Mouse (Mus musculus) monocyte, adult 5-6 weeks (primary cell): Measurements from ENCODE around the gene Ubqln1. TPM values are rescaled to one million over a fixed set of nuclear protein-coding genes. Genes with fewer than 3 reads are reported as not detected.
A peak's percentile ranks its signal among the peaks of the same experiment; 100 is the strongest.
"Not testable (repeated sequence)": the region's sequence is repeated elsewhere in the genome, so short reads cannot be mapped to it uniquely, and the experiment has no call there.

ENCODE experiments used
- ATAC-seq: fragments of 153-309, 156-312 bp; replicated peaks from 2 replicates; pipeline ENCODE4 v1.8.0; 2017; ENCODE audit warnings: mild to moderate bottlenecking; ENCODE audit not compliant: low TSS enrichment, insufficient number of reproducible peaks, severe bottlenecking, poor library complexity, low FRiP score
- total RNA-seq: library from RNA; stranded (forward); fragments of 200-1000, 200-491, 200-594 nt; gene quantifications from 3 replicates; pipeline ENCODE4 v1.2.3, GENCODE M21; 2017

Ubqln1 gene
- total RNA-seq, 1 experiment from 2014 or later = 45.8 TPM

DNA sequence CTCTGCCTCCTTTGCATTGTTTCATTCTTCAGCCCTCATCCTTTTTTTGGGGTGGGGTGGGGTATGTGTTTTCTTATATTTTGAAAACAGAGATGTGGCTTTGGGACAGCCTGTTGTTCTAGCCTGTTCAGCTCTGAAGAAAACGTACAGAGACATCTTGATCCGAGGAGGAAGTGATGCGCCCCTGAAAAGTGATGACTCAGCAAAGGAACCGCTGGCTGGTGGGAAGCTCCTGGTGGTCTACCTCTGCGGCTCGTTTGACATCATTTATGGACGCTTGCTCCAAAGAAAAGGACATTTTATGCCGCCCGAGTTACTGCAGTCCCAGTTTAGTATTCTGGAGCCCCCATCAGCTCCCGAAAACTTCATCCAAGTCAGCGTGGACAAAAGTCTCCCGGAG lies 52.1 kb downstream of the Ubqln1 start:
- ATAC-seq = no peak

DNA sequence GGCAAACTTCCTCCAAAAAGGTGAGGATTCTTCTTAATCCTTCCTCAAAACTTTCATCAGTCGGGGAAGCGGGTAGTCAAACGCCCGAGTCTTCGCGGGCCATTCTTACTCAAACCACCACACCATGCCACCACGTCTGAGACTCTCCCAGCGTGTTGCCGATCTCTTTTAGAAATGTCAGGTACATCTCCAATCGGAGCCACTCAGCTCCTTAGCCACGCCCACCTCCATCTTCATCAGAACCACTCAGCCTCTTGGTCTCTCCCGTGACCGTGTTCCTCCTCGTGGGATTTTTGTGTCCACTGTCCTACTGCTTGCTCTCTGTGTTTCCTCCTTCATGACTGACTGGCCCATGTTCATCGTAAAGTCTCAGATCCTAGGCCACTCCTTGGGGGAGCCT lies 54.7 kb downstream of the Ubqln1 start:
- no peak for ATAC-seq

DNA sequence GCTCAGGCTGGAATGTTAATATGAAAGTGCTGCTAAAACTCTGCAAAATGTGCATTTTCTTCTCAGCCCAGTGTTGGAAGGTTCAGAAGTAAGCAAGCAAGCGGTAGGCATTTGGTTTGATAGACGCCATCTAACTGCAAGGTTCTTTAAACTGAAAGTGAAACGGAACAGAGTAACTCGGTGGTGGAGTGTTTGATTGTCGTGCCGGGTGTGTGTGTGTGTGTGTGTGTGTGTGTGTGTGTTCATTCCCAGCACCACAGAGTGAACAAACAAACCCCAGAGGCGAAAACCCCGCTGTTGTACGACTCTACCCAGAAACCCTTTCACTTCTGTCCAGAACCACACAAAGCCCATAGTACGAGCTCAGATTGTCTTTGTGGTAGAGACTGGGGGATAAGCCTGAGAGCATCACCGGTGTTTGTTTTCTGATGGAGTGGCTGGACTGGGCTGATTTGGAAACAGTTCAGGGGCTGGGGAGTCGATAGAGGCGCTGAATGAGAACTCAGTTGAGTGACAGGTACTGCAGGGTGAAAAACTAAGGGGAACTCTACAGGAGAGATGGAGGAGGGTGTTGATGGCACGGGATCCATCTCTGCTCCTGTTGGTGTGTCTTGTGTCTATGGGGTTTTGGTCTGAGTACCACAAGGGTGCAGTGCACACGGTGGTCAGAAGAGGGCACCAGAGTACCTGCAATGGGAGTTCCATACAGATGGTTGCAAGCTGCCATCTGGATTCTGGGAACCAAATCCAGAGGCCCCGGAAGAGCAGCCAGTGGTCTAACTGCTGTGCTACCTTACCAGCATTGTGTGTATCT lies 57.1 kb downstream of the Ubqln1 start:
- ATAC-seq = peak; percentile 77

DNA sequence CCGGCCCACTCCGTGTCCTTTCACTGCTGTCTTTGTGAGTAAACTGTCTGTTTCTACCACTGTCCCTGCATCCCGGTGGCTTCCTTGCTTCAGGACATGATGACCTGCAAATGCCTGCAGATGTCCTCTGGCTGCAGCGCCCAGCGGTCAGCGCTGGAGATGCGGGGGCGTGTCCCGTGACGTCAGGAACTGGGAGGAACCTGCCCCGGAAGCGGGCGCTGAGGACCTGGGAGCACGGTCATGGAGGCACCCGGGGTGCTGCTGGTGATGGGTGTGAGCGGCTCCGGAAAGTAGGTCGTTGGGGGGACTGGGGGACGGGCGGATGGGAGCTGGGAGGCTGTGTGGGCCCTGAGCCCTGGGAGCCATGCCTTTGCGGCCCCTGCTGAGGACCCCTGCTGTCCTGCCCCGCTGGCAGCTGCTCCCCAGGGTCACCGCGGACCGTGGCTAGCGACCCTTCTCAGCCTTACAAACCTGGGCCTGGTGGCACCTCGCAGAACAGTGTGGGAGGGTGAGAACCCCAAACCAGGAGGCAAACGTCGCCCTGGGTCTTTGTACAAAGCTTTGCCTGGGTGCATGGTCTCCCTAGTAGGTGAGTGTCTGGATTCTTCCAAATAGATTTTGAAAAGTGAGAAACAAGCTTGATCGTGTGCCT lies 57.9 kb downstream of the Ubqln1 start, which contains the start of gene Idnk:
Gene Idnk, plus strand, starts transcription at position 203 of the 652 bp plus-strand sequence.
- ATAC-seq = peak; percentile 85

DNA sequence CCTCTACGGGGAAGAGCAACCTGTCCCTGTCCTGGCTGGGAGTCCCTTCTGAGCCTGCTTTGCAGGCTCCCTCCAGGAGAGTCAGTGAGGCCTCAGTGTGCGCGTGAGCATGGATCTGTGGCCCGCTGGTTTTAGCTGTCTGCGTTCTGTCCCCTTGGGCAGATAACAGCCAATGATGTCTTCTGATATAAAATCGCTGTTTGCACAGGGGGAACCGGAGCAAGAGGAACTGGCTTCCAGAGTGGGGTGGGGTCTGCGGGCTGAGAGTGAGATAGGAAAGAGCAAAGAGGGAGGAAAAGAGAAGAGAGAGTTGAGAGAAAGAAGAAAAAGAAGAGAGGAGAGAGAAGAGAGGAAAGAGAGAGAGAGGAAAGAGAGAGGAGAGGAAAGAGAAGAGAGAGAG lies 58.4 kb downstream of the Ubqln1 start:
- ATAC-seq = no peak

- ATAC-seq = no peak
Observed at GRCm38 (mm10) chr13:58156031-58156430, 59.4 kb downstream of the Ubqln1 start.

DNA sequence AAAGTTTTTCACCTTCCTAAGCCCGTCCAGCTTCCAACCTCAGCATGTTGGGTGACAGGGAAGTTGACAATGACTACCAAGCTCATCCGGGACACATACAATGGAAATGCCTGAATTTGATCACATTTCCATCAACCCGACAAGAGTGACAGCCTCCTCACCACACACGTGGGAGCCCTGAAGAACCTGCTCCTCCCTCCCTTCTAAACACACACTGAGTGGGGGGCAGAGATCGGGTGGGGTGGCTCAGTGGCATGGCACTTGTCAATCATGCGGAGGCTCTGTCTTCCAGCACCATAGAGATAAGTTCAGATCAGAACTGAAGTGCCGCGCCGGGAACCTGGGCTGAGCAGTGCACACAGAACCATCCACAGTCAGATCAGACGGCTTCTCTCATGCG lies 65.0 kb downstream of the Ubqln1 start:
- no peak for ATAC-seq

DNA sequence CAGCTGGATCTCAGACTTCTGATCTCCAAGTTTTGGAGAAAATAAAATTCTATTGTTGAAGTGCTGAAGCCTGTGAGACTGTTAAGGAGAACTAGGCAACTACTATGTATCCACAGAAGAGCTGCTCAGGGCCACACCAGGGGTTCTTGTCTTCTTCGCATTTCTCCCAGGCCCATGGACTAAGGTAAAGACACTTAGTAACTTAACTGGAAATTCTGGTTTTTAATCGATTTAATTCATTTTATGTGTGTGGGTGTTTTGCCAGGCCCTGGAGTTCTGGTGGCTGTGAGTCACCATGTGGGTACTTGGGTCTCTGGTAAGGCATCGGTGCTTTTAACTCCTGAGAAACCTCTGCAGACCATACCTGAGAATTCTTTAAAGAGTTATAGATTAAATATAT lies 65.8 kb downstream of the Ubqln1 start:
- no peak for ATAC-seq

DNA sequence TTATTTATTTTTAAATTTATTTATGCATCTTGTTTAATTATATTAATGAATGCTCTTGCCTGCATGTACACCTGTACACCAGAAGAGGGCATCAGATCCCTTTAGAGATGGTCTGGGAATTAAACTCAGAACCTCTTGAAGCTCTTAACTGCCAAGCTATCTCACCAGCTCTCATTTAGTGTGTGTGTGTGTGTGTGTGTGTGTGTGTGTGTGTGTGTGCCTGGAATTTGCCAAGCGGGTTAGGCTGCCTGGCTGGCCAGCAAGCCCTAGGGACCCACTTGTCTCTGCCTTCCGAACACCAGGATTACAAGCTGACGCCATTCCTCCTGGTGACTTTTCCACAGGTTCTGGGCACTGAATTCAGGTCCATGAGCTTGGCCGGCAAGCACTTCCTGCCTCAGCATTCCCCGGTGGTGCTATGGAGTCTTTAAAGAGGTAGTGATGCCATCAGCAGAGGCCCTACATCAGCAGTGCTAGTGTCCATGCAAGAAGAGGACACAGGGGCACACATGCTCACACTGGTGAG lies 66.4 kb downstream of the Ubqln1 start:
- ATAC-seq = no peak

DNA sequence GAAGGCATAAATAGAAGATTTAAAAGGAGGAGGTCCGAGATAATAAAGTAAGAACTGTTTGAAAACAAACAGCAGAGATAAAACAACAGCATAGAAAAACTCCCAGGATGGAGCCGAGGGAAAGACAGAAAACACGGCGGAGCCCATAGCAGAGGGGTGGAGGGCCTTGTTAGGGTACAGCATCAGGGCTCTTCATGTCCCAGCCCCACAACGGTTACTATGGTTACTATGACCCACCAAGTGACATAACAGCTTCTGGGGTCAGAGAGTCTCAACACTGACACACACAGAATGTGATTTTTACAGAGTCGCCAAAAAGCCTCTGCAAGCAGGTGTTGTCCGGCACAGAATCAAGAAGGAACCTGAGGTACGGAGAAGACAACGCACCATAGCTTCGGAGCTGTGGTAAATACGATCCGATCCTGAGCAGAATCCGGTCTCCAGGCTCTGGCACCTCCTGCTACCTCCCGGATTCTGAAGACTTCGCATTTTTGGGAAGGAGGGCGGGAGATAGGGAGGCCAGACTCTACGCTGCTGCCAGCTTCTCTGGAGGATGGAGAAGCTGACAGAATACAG lies 67.1 kb downstream of the Ubqln1 start:
- no peak for ATAC-seq

DNA sequence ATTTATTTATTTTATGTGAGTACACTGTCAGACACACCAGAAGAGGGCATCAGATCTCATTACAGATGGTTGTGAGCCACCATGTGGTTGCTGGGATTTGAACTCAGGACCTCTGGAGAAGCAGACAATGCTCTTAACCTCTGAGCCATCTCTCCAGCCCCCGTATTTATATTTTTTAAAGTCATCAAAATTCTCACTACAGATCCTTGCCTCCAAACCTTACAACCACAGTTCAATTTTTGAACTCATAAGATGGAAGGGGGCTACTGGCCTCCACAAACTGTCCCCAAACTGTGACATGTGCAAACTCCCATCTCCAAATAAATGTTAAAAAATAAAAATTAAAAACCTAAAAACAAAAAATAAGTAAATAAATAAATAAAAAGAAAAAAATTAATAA lies 67.7 kb downstream of the Ubqln1 start:
- ATAC-seq = no peak

DNA sequence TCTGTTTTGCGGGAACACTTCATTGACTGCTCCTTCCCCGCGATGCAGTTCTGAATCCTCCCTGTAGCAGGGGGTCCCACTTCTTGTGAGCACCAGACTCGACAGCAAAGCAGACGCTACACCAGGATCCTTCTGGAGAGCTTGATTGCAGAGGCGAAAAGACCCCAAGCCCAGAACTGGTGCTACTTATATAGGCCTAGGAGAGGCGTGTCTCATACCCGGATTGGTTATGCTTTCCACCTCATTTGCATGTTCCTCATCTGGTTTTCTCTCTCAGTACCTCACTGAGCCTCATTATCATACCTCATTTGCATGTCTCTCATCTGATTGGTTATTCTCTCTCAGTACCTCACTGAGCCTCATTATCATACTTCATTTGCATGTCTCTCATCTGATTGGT lies 68.8 kb downstream of the Ubqln1 start:
- not testable (repeated sequence) for ATAC-seq

DNA sequence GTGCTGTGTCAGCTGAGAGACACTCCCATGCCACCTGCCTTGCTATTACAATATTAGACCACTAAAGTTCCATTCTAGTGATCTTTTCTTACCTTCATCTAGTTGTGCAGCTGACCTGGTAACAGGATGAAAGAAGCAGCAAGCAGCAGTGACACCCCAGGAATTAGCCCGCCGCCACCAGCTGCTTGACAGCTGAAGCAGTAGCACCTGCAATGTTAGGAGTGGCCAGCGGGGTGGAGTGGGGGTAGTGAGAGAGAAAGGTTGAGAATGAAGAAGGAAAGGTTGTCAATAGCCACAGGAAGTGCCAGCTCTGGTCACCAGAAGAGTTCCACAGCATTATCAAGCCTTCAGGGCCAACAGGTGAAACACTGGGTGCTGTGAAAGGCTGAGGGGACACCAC lies 83.8 kb downstream of the Ubqln1 start:
- no peak for ATAC-seq

- no peak for ATAC-seq
Observed at GRCm38 (mm10) chr13:58129687-58130246, 85.7 kb downstream of the Ubqln1 start.

DNA sequence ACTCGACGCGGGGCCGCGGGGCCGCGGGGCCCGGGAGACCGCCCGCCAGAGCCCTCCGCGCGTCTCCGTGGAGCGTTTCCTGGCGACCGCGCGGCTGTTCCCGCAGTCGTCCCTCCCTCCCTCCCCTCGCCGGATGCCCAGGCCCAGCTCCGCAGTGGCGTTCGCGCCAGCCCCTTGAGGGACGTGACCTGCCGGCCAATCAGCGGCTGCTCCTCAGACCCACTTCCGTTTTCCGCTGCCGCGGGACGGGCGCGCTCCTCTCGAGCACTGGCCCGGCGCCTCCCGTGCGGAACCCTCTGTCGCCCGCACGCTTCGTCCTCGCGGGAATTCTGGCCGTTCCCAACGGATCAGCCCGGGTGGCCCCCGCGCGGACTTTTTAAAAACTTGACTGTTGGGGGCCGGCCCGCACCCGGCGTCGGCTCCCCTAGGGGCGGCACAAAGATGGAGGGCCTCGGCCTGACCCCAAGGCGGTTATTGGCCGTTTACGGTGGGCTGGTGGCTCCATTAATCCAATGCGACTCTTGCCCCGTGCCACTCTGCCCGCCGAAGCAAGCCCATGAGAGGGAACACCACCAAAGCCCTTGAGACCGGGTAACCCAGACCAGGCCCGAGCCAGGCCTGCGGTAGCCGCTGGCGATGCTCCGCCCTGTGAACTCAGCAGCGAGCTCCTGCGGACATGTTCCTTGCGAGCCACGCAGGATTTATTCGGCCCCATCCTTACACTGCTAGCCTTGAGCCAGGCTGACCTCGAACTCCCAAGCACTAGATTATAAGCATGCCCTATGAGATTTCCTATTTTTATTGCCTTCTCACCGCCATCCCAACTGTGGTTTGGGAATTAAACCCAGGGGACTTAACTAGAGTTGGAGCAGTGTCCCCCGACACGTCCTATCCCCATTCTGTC lies 86.4 kb downstream of the Ubqln1 start:
- ATAC-seq = peak; percentile 85

- ATAC-seq = peak; percentile 77
Observed at GRCm38 (mm10) chr13:58128396-58128767, 87.1 kb downstream of the Ubqln1 start, which contains the start of gene Hnrnpa0. Hnrnpa0 (minus strand) TSS chr13:58128556.

DNA sequence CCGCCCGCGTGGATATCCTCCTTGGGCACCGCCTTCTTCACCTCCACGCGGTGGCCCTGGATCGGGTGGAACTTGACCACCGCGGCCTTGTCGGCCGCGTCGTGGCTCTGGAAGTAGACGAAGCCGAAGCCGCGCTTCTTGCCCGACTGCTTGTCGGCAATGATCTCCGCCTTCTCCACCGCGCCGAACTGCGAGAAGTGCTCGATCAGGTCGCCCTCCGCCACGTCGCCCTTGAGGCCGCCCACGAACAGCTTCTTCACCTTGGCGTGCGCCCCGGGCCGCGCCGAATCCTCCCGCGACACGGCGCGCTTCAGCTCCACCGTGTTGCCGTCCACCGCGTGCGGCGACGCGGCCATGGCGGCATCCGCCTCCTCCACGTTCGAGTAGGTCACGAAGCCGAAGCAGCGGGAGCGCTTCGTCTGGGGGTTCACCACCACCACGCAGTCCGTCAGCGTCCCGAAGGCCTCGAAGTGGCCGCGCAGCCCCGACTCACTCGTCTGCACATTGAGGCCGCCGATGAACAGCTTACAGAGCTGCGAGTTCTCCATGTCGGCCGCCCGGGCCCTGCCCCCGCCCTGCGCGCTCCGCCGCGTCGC lies 87.6 kb downstream of the Ubqln1 start:
- no peak for ATAC-seq
